Mouse (Mus musculus) small intestine, adult 2 months (tissue): Measurements from ENCODE around the gene Prkaa2.

ENCODE experiments used
- CTCF ChIP-seq: fragments of 200-500 bp; IDR thresholded peaks from 2 replicates; pipeline ENCODE4 v1.5.1; 2012; ENCODE audit warnings: low read depth, mild to moderate bottlenecking, control low read depth, inconsistent platforms, low read length, moderate library complexity, mixed read lengths; ENCODE audit not compliant: insufficient replicate concordance, insufficient read length; ENCODE audit errors: extremely low read depth
- POLR2A ChIP-seq: fragments of 200-500 bp; IDR thresholded peaks from 2 replicates; pipeline ENCODE4 v1.6.1; 2012; ENCODE audit warnings: low read depth, mild to moderate bottlenecking, control low read depth, inconsistent platforms, low read length, moderate library complexity

GRCm38 (mm10) chr4:105098660-105099059, 11.0 kb downstream of the Prkaa2 start:
- no peak for TF ChIP-seq CTCF
- no peak for TF ChIP-seq POLR2A
